ENCODE assay signal across 13 mouse cellular contexts in the genomic region with DNA sequence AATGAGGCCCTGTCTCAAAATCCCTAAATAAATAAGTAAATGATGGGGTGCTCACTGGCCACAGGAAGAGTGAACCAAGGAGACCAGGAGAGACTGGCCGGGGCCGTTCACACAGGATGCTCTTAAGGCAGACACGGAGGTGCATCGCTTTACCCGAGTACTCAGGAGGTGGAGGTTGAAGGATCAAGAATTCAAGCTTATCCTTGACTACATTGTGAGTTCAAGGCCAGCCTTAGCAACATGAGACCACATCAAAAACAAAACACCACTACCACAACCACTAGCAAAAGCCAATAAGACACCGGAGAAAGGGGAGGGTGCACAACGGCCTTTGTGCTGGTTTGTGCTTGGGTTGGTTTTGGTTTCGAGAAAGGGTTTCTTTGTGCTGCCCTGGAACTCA. TPM values are rescaled to one million over a fixed set of nuclear protein-coding genes. Genes with fewer than 3 reads are reported as not detected.
DNase-seq lines count a peak whose midpoint lies in the region; ATAC-seq and TF ChIP-seq lines count a peak whose summit lies in the region.
"Had no signal": no experiment of that assay in that cellular context is flagged by ENCODE, and none has a peak within 500 bp of the region (broad histone marks: within the 10 kb centered on the region; RNA-seq: fewer than 3 reads in every experiment).

No protein-coding gene starts in this region.

- peaks cover 8% of the 10 kb centered on the region; the same call in 1 of the 2 replicates for H3K27me3 ChIP-seq in heart, embryonic 10.5 days (ENCODE audit: insufficient read depth, poor library complexity, severe bottlenecking)
- H3K27me3 ChIP-seq: embryonic facial prominence, embryonic 12.5 days; heart, embryonic 15.5 days; Patski had no signal

- DNase-seq in heart, embryonic 10.5 days (ENCODE audit: low spot score), result no peak
- DNase-seq in heart, postnatal 10 days, result no peak
- peak; percentile 72 for DNase-seq in CD4-positive helper T cell, adult 2 months (ENCODE audit: low read depth, low spot score)
- DNase-seq in induced T-regulatory cell, adult 2 months (ENCODE audit: low read depth), result peak; percentile 81
- DNase-seq in MN1 (ENCODE audit: low spot score), result no peak
- no peak for DNase-seq in urinary bladder, postnatal 36 days (ENCODE audit: low spot score in 2 of 2)
- DNase-seq in lung, adult 2 months, result no peak
- DNase-seq: kidney, adult 11 months had no signal

- H3K27ac ChIP-seq in heart, embryonic 10.5 days, result peak overlapping the region; percentile 73; the same call in 1 of the 2 replicates
- H3K27ac ChIP-seq: forebrain, embryonic 13.5 days had no signal

- peaks cover 46% of the 10 kb centered on the region for H3K4me1 ChIP-seq in heart, embryonic 10.5 days
- peaks cover 2% of the 10 kb centered on the region; the same call in 1 of the 2 replicates for H3K4me1 ChIP-seq in lung, adult 2 months (ENCODE audit: control insufficient read depth, insufficient read depth, low read length)

- 91% methylated on average over 8 of the region's 8 CpGs for WGBS in heart, embryonic 10.5 days
- 87% methylated on average over 8 of the region's 8 CpGs for WGBS in lung, adult 2 months

- intact Hi-C loops in heart, postnatal 10 days (cut with DNase I), result no loop called here

- H3K4me3 ChIP-seq in heart, embryonic 10.5 days, result no peak overlapping the region
- no peak overlapping the region for H3K4me3 ChIP-seq in lung, adult 2 months (replicated peaks; ENCODE audit: extremely low read depth, low read depth, low read length)
- H3K4me3 ChIP-seq: embryonic facial prominence, embryonic 12.5 days; forebrain, embryonic 13.5 days; heart, embryonic 15.5 days had no signal

- TF ChIP-seq POLR2A in lung, adult 2 months (IDR thresholded peaks at IDR 0.05; ENCODE audit: borderline replicate concordance, extremely low read depth, low read depth, low read length), result no peak

- TF ChIP-seq CTCF in lung, adult 2 months (IDR thresholded peaks at IDR 0.05; ENCODE audit: insufficient read depth, low read length), result no peak

- ATAC-seq in CD4-positive, CD25-positive, alpha-beta regulatory T cell, adult 4 months, result peak; percentile 23

- H3K9me3 ChIP-seq in heart, embryonic 10.5 days, result no peaks in the 10 kb centered on the region
- H3K9me3 ChIP-seq: embryonic facial prominence, embryonic 12.5 days; forebrain, embryonic 13.5 days; heart, embryonic 15.5 days had no signal

- H3K36me3 ChIP-seq in heart, embryonic 10.5 days, result no peaks in the 10 kb centered on the region
- H3K36me3 ChIP-seq: embryonic facial prominence, embryonic 12.5 days; heart, embryonic 15.5 days had no signal

RNA-seq across cellular contexts. Expression of gene Gadd45b, which starts 26.5 kb away (rescaled TPM):
- 17.1 and 20.1 TPM in 2 replicates for polyA plus RNA-seq in heart, embryonic 10.5 days (2016; fragmentation: Nextera tagmentation; extraction: Ambion mirVana)
- 10 to 100 TPM; 11.5 to 18.3 TPM for total RNA-seq in heart, postnatal 10 days (2021)
- polyA plus RNA-seq in CD4-positive, CD25-positive, alpha-beta regulatory T cell, adult 4 months (2017; shearing (Covaris generic)), result 10 to 100 TPM; 25.3 to 38.9 TPM
- 103 and 120 TPM in 2 replicates for polyA plus RNA-seq in lung, adult 2 months (2012; rRNA removed)

RNA-seq across cellular contexts. Expression of gene Lmnb2, which starts 38.3 kb away (rescaled TPM):
- 39.7 and 47.3 TPM in 2 replicates for polyA plus RNA-seq in heart, embryonic 10.5 days (2016; fragmentation: Nextera tagmentation; extraction: Ambion mirVana)
- 10 to 100 TPM; 10.2 to 11.9 TPM for total RNA-seq in heart, postnatal 10 days (2021)
- 1 to 10 TPM; 3.3 to 4.7 TPM for polyA plus RNA-seq in CD4-positive, CD25-positive, alpha-beta regulatory T cell, adult 4 months (2017; shearing (Covaris generic))
- polyA plus RNA-seq in lung, adult 2 months (2012; rRNA removed), result 9.4 and 11.3 TPM in 2 replicates

RNA-seq across cellular contexts. Expression of gene Timm13, which starts 55.6 kb away (rescaled TPM):
- polyA plus RNA-seq in heart, embryonic 10.5 days (2016; fragmentation: Nextera tagmentation; extraction: Ambion mirVana), result 348 and 363 TPM in 2 replicates
- 100 to 1,000 TPM; 163 to 175 TPM for total RNA-seq in heart, postnatal 10 days (2021)
- 100 to 1,000 TPM; 212 to 257 TPM for polyA plus RNA-seq in CD4-positive, CD25-positive, alpha-beta regulatory T cell, adult 4 months (2017; shearing (Covaris generic))
- polyA plus RNA-seq in lung, adult 2 months (2012; rRNA removed), result 157 and 196 TPM in 2 replicates

RNA-seq across cellular contexts. Expression of gene Gng7, which starts 58.4 kb away (rescaled TPM):
- polyA plus RNA-seq in heart, embryonic 10.5 days (2016; fragmentation: Nextera tagmentation; extraction: Ambion mirVana), result 1.5 and 2.1 TPM in 2 replicates
- 1 to 10 TPM in 1 of 2 experiments, under 1 TPM in 1; 0.67 to 1.1 TPM for total RNA-seq in heart, postnatal 10 days (2021)
- under 1 TPM in 1 of 2 experiments, not detected in 1; 0.54 TPM for polyA plus RNA-seq in CD4-positive, CD25-positive, alpha-beta regulatory T cell, adult 4 months (2017; shearing (Covaris generic))
- polyA plus RNA-seq in lung, adult 2 months (2012; rRNA removed), result 2.6 and 3.0 TPM in 2 replicates

Comparison
In these comparisons a context has a peak if more than half of its experiments do, and no peak if none do; other contexts are left out.
1. DNase-seq: peak in CD4-positive helper T cell, adult 2 months (single experiment) and induced T-regulatory cell, adult 2 months (single experiment); none in heart, embryonic 10.5 days (single experiment), heart, postnatal 10 days (0 of 2), MN1 (single experiment), urinary bladder, postnatal 36 days (0 of 2) and lung, adult 2 months (single experiment).